Mouse (Mus musculus): ENCODE measurements at regions not wholly inside any gene's neighbourhood (a gene's known extent, or its start where the extent isn't known, plus 50 kb on each side); places are given as distances from the start of the nearest gene placed in this dataset.

GRCm38 (mm10) chr16:5313261-5313660 lies 57.5 kb upstream of the Eef2kmt start:
- Histone ChIP-seq H3K4me3 (replicated peaks; ENCODE audit: low read depth, low read length) (no peak overlapping the region), H3K9ac (replicated peaks; ENCODE audit: low read length) (no peak overlapping the region)

GRCm38 (mm10) chr16:5311456-5311855 lies 55.7 kb upstream of the Eef2kmt start:
- WGBS, result 84% methylated on average over 9 of the region's 9 CpGs
- Histone ChIP-seq H3K9ac (replicated peaks; ENCODE audit: low read length) (no peak overlapping the region), H3K4me3 (replicated peaks; ENCODE audit: low read depth, low read length) (no peak overlapping the region), H3K4me1 (ENCODE audit: control insufficient read depth, insufficient read depth, low read length) (0 out of 2 replicates have a peak, but pooled peaks cover 4% of the 10 kb centered on the region), H3K4me2 (ENCODE audit: low read length) (no peak overlapping the region), H3K27ac (replicated peaks; ENCODE audit: low read depth, low read length) (no peak overlapping the region), H3K9me3 (ENCODE audit: control insufficient read depth, low read length) (no peaks in the 10 kb centered on the region), H3K27me3 (ENCODE audit: control insufficient read depth, insufficient read depth, low read length) (no peaks in the 10 kb centered on the region; the same call in 1 of the 2 replicates), H3K36me3 (ENCODE audit: control insufficient read depth, insufficient read depth, low read length) (no peaks in the 10 kb centered on the region)
- ATAC-seq (ENCODE audit: low FRiP score, low TSS enrichment) (no peak), DNase-seq (no peak)

More at GRCm38 (mm10) chr16:5313261-5313660, 57.5 kb upstream of the Eef2kmt start:
- ATAC-seq (ENCODE audit: low FRiP score, low TSS enrichment) (no peak), DNase-seq (no peak)
- H3K4me1 ChIP-seq (ENCODE audit: control insufficient read depth, insufficient read depth, low read length), result no peaks in the 10 kb centered on the region
- 65% methylated on average over 6 of the region's 6 CpGs for WGBS
- no peaks in the 10 kb centered on the region for H3K27me3 ChIP-seq (ENCODE audit: control insufficient read depth, insufficient read depth, low read length)
- no peaks in the 10 kb centered on the region for H3K9me3 ChIP-seq (ENCODE audit: control insufficient read depth, low read length)
- H3K27ac ChIP-seq (replicated peaks; ENCODE audit: low read depth, low read length), result no peak overlapping the region
- no peaks in the 10 kb centered on the region for H3K36me3 ChIP-seq (ENCODE audit: control insufficient read depth, insufficient read depth, low read length)
- no peak overlapping the region for H3K4me2 ChIP-seq (ENCODE audit: low read length)

- H3K4me3 ChIP-seq (replicated peaks; ENCODE audit: low read depth, low read length), result no peak overlapping the region
- no peaks in the 10 kb centered on the region for H3K36me3 ChIP-seq (ENCODE audit: control insufficient read depth, insufficient read depth, low read length)
- H3K27me3 ChIP-seq (ENCODE audit: control insufficient read depth, insufficient read depth, low read length), result no peaks in the 10 kb centered on the region; the same call in 1 of the 2 replicates
- DNase-seq (no peak), ATAC-seq (ENCODE audit: low FRiP score, low TSS enrichment) (no peak)
- H3K4me1 ChIP-seq (ENCODE audit: control insufficient read depth, insufficient read depth, low read length), result 0 out of 2 replicates have a peak, but pooled peaks cover 4% of the 10 kb centered on the region
- 94% methylated on average over 10 of the region's 10 CpGs for WGBS
- no peak overlapping the region for H3K9ac ChIP-seq (replicated peaks; ENCODE audit: low read length)
- H3K4me2 ChIP-seq (ENCODE audit: low read length), result no peak overlapping the region
- no peaks in the 10 kb centered on the region for H3K9me3 ChIP-seq (ENCODE audit: control insufficient read depth, low read length)
- no peak overlapping the region for H3K27ac ChIP-seq (replicated peaks; ENCODE audit: low read depth, low read length)
Measured at GRCm38 (mm10) chr16:5310736-5311135, 55.0 kb upstream of the Eef2kmt start.

- no peak for DNase-seq
- no peaks in the 10 kb centered on the region; the same call in 1 of the 2 replicates for H3K27me3 ChIP-seq (ENCODE audit: control insufficient read depth, insufficient read depth, low read length)
- 0 out of 2 replicates have a peak, but pooled peaks cover 4% of the 10 kb centered on the region for H3K4me1 ChIP-seq (ENCODE audit: control insufficient read depth, insufficient read depth, low read length)
- ATAC-seq (ENCODE audit: low FRiP score, low TSS enrichment), result no peak
- no peak overlapping the region for H3K27ac ChIP-seq (replicated peaks; ENCODE audit: low read depth, low read length)
- H3K4me2 ChIP-seq (ENCODE audit: low read length), result peak overlapping the region; percentile 91
- H3K4me3 ChIP-seq (replicated peaks; ENCODE audit: low read depth, low read length), result no peak overlapping the region
- 78% methylated on average over 7 of the region's 7 CpGs for WGBS
- H3K36me3 ChIP-seq (ENCODE audit: control insufficient read depth, insufficient read depth, low read length), result no peaks in the 10 kb centered on the region
- H3K9me3 ChIP-seq (ENCODE audit: control insufficient read depth, low read length), result no peaks in the 10 kb centered on the region
- H3K9ac ChIP-seq (replicated peaks; ENCODE audit: low read length), result no peak overlapping the region
Measured at GRCm38 (mm10) chr16:5307761-5308160, 52.0 kb upstream of the Eef2kmt start.

- 54% methylated on average over 7 of the region's 7 CpGs for WGBS
- no peaks in the 10 kb centered on the region for H3K9me3 ChIP-seq (ENCODE audit: control insufficient read depth, low read length)
- H3K36me3 ChIP-seq (ENCODE audit: control insufficient read depth, insufficient read depth, low read length), result no peaks in the 10 kb centered on the region
- DNase-seq (no peak), ATAC-seq (ENCODE audit: low FRiP score, low TSS enrichment) (no peak)
- H3K27me3 ChIP-seq (ENCODE audit: control insufficient read depth, insufficient read depth, low read length), result no peaks in the 10 kb centered on the region; the same call in 1 of the 2 replicates
- H3K4me3 ChIP-seq (replicated peaks; ENCODE audit: low read depth, low read length), result peak overlapping the region; percentile 44
- H3K4me1 ChIP-seq (ENCODE audit: control insufficient read depth, insufficient read depth, low read length), result 0 out of 2 replicates have a peak, but pooled peaks cover 4% of the 10 kb centered on the region
- peak overlapping the region; percentile 62 for H3K9ac ChIP-seq (replicated peaks; ENCODE audit: low read length)
- no peak overlapping the region for H3K27ac ChIP-seq (replicated peaks; ENCODE audit: low read depth, low read length)
- peak overlapping the region; percentile 91 for H3K4me2 ChIP-seq (ENCODE audit: low read length)
Measured at GRCm38 (mm10) chr16:5307249-5307605, 51.4 kb upstream of the Eef2kmt start.

- Histone ChIP-seq H3K4me1 (ENCODE audit: control insufficient read depth, insufficient read depth, low read length) (0 out of 2 replicates have a peak, but pooled peaks cover 4% of the 10 kb centered on the region), H3K9me3 (ENCODE audit: control insufficient read depth, low read length) (no peaks in the 10 kb centered on the region), H3K36me3 (ENCODE audit: control insufficient read depth, insufficient read depth, low read length) (no peaks in the 10 kb centered on the region), H3K4me3 (replicated peaks; ENCODE audit: low read depth, low read length) (peak overlapping the region; percentile 44), H3K27ac (replicated peaks; ENCODE audit: low read depth, low read length) (no peak overlapping the region), H3K4me2 (ENCODE audit: low read length) (peak overlapping the region; percentile 91), H3K9ac (replicated peaks; ENCODE audit: low read length) (peak overlapping the region; percentile 62), H3K27me3 (ENCODE audit: control insufficient read depth, insufficient read depth, low read length) (no peaks in the 10 kb centered on the region; the same call in 1 of the 2 replicates)
- ATAC-seq (ENCODE audit: low FRiP score, low TSS enrichment) (peak; percentile 86; the same call in 1 of the 2 replicates), DNase-seq (peak; percentile 91)
- 2% methylated on average over 36 of the region's 36 CpGs for WGBS
Measured at GRCm38 (mm10) chr16:5306588-5307248, 50.9 kb upstream of the Eef2kmt start.
